Mouse (Mus musculus) stomach, embryonic 16.5 days (tissue): ENCODE data around the gene Reps2. TPM values are rescaled to one million over a fixed set of nuclear protein-coding genes. Genes with fewer than 3 reads are reported as not detected.

Source experiments
- ATAC-seq: fragments of 200-750 bp; cut with Nextera tagmentation; 2 replicates; pipeline ENCODE4 v1.8.0; 2017; ENCODE audit warnings: moderate number of reproducible peaks, moderate TSS enrichment; ENCODE audit not compliant: insufficient read depth, low FRiP score
- H3K27ac ChIP-seq: fragments of 300-500 bp; sonication (generic); 2 replicates; pipeline ENCODE4 v1.5.1; 2014; ENCODE audit warnings: low read length
- H3K27me3 ChIP-seq: fragments of 300-500 bp; sonication (generic); 2 replicates; pipeline ENCODE4 v1.6.1; 2014; ENCODE audit warnings: low read length, control low read depth, mixed read lengths; ENCODE audit not compliant: control insufficient read depth, insufficient read depth
- H3K36me3 ChIP-seq: fragments of 300-500 bp; sonication (generic); 2 replicates; pipeline ENCODE4 v1.6.1; 2014; ENCODE audit warnings: low read length; ENCODE audit not compliant: control insufficient read depth, insufficient read depth
- H3K4me1 ChIP-seq: fragments of 300-500 bp; sonication (generic); 2 replicates; pipeline ENCODE4 v1.6.1; 2014; ENCODE audit warnings: low read length, control low read depth, mixed read lengths; ENCODE audit not compliant: control insufficient read depth, insufficient read depth
- H3K4me2 ChIP-seq: fragments of 300-500 bp; sonication (generic); 2 replicates; pipeline ENCODE4 v1.6.1; 2014; ENCODE audit warnings: low read depth, low read length, mixed read lengths
- H3K4me3 ChIP-seq: fragments of 300-500 bp; sonication (generic); replicated peaks from 2 replicates; pipeline ENCODE4 v1.5.1; 2014; ENCODE audit warnings: mild to moderate bottlenecking, low read length
- H3K9ac ChIP-seq: fragments of 300-500 bp; sonication (generic); 2 replicates; pipeline ENCODE4 v1.6.1; 2014; ENCODE audit warnings: low read length
- H3K9me3 ChIP-seq: fragments of 300-500 bp; sonication (generic); replicated peaks from 2 replicates; pipeline ENCODE4 v1.6.1; 2016; ENCODE audit warnings: low read length, control low read depth; ENCODE audit not compliant: control insufficient read depth
- WGBS: fragments of 180-500 bp; shearing (Covaris S2); extraction: QIAGEN DNeasy Blood & Tissue Kit; methylation state at CpG from one replicate; pipeline ENCODE4 v1.1.7; 2014; 5-methylcytosine and 5-hydroxymethylcytosine counted together
- polyA plus RNA-seq: library from polyadenylated mRNA; unstranded; fragments of >200 nt; fragmentation: Nextera tagmentation; extraction: Ambion mirVana; gene quantifications from 2 replicates; pipeline ENCODE4 v1.2.1, GENCODE M21; 2015

Reps2 gene
- polyA plus RNA-seq, 1 experiment from 2014 or later, result 1.5 TPM

DNA sequence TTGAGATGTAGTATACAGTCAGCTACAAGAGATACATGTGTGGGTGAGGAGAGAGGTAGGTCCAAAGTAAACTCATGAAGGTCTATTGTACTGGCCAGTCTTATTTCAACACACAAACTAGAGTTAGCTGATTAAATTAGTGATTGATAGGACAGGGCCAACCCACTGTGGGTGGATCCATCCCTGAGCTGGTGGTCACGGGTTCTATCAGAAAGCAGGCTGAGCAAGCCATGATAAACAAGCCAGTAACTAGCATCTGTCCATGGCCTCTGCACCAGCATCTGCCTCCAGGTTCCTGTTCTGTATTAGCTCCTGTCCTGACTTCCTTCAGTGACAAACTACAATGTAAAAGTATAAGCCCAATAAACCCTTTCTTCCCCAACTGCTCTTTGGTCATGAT lies 200.1 kb downstream of the Reps2 start:
- Histone ChIP-seq H3K9me3 (no peaks in the 10 kb centered on the region), H3K27me3 (no peaks in the 10 kb centered on the region; the same call in 1 of the 2 replicates), H3K4me1 (no peaks in the 10 kb centered on the region), H3K36me3 (no peaks in the 10 kb centered on the region), H3K9ac (no peak overlapping the region), H3K4me2 (no peak overlapping the region), H3K4me3 (no peak overlapping the region), H3K27ac (no peak overlapping the region)
- no peak for ATAC-seq
- WGBS, result 71% methylated on average over 1 of the region's 1 CpGs

DNA sequence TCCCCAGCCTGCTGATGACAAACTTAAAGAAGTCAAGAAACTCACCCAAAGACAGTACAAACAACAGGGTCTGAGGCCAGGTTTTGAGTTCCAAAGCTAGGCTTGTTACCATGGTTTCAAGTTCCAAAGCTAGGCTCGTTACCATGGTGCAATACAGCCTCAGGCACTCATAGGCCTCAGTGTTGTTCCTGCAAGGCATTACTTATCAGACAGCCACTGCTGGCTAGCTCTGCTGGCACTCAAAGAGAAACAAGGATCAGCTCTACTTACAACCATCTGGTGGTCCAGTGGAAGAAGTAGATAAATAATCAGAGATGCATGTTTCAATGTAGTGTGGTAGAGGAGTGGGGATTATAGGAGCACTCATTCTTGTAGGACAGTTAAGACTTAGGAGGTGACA lies 200.5 kb downstream of the Reps2 start:
- H3K4me2 ChIP-seq, result no peak overlapping the region
- ATAC-seq, result no peak
- 56% methylated on average over 1 of the region's 1 CpGs for WGBS

DNA sequence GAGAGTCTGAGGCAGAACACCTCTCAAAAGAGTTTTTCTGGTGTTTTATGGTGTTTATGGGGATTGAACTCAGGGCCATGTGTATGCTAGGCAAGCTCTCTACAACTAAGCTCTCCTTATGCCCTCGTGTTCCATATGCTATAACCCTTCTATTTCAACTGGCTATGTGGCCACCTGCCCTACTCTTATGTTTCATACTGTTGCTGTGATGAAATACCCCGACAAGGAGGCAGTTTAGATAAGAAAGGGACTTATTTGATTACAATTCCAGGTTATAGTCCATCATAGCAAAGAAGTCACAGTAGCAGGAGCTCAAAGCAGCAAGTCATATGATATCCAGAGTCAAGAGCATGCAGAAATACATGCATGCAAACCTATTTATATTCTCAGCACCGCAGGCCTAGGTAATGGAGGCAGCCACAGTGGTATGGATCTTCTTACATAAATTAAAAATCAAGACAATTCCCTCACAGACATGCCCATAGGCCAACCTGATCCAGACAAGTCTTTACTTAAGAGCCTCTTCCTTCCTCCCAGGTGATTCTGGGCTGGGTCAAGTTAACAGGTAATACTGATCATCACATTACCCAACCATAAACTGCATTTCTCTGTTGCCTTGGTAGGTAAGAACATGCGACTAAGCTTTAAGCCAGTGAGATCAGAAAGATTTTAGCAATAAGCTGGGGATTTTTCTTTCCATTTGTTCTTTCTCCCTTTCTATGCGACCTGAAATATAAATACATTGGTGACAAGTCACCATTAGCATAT lies 210.5 kb downstream of the Reps2 start:
- Histone ChIP-seq H3K4me3 (no peak overlapping the region), H3K27me3 (no peaks in the 10 kb centered on the region), H3K9me3 (no peaks in the 10 kb centered on the region), H3K9ac (no peak overlapping the region), H3K36me3 (no peaks in the 10 kb centered on the region), H3K4me2 (no peak overlapping the region), H3K4me1 (no peaks in the 10 kb centered on the region), H3K27ac (no peak overlapping the region)
- 73% methylated on average over 5 of the region's 5 CpGs for WGBS
- ATAC-seq, result no peak

More for the DNA sequence above, 200.5 kb downstream of the Reps2 start:
- Histone ChIP-seq H3K27me3 (no peaks in the 10 kb centered on the region; the same call in 1 of the 2 replicates), H3K27ac (no peak overlapping the region), H3K4me1 (no peaks in the 10 kb centered on the region), H3K9me3 (no peaks in the 10 kb centered on the region), H3K4me3 (no peak overlapping the region), H3K36me3 (no peaks in the 10 kb centered on the region), H3K9ac (no peak overlapping the region)

DNA sequence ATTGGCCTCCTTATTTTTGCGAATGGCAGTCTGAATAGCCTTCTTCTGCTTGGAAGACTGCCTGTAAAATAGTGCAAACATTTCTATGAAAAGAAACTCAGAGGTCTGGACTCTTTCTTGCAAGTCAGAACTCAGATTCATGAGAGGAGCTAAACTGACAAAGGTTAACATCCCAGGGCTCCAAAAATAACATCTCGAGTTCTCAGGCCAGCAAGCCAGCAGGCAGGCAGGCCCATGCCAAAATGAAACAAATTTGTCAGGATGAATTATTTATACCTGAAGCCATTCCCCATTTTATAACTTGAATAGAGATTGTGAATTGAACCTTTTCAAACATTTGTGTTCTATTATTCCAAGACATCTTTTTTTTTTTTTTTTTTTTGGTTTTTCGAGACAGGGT lies 215.8 kb downstream of the Reps2 start:
- ATAC-seq, result no peak

DNA sequence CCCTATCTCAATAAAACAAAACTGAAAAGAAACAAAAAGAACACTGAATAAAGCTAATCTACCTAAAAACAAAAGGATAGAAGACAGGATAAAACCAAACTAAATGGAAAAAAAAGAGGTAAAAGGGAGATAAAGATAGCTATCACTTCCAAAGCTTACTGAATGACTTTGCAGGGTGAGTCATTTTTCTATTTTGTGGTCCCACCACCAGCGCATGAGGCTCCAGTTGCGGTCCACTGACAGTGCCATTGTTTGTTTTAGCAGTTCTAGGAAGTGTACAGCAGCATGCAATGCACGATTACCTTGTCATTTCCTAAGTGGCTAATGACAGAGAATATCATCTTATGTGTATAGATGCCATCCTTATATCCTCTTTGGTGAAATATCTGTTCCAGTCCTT lies 224.0 kb downstream of the Reps2 start:
- 67% methylated on average over 3 of the region's 3 CpGs for WGBS
- H3K27me3 ChIP-seq, result no peaks in the 10 kb centered on the region
- no peak for ATAC-seq

More for the DNA sequence above, 215.8 kb downstream of the Reps2 start:
- Histone ChIP-seq H3K4me3 (no peak overlapping the region), H3K4me1 (no peaks in the 10 kb centered on the region), H3K27me3 (no peaks in the 10 kb centered on the region), H3K36me3 (no peaks in the 10 kb centered on the region), H3K27ac (no peak overlapping the region), H3K9me3 (no peaks in the 10 kb centered on the region), H3K4me2 (no peak overlapping the region), H3K9ac (no peak overlapping the region)
- WGBS, result 56% methylated on average over 2 of the region's 3 CpGs

DNA sequence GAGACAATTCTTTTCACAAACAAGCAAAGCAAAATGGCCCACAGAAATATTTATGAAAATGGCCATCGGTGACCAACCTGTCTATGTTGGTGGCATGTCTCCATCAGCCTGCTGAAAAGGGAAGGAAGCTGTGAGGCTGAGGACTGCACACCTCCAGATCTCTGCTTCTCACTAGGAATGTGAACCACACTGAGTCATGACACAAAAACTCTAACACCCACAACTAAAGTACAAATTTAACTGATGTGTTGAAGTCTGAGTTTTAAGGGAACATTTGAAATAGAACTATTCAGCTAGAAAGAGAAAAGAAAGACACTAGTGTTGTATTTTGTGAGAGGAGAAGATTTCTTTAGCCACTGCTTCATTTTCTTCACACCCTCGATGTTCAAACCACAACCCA lies 230.3 kb downstream of the Reps2 start:
- no peaks in the 10 kb centered on the region for H3K36me3 ChIP-seq
- H3K27ac ChIP-seq, result no peak overlapping the region
- WGBS, result 87% methylated on average over 2 of the region's 2 CpGs
- ATAC-seq, result no peak
- H3K9me3 ChIP-seq, result no peaks in the 10 kb centered on the region
- H3K4me2 ChIP-seq, result no peak overlapping the region
- no peak overlapping the region for H3K4me3 ChIP-seq
- no peak overlapping the region for H3K9ac ChIP-seq
- H3K4me1 ChIP-seq, result no peaks in the 10 kb centered on the region
- no peaks in the 10 kb centered on the region; the same call in 1 of the 2 replicates for H3K27me3 ChIP-seq

More for the DNA sequence above, 224.0 kb downstream of the Reps2 start:
- H3K4me3 ChIP-seq, result no peak overlapping the region
- H3K36me3 ChIP-seq, result no peaks in the 10 kb centered on the region
- H3K9ac ChIP-seq, result no peak overlapping the region
- no peak overlapping the region for H3K27ac ChIP-seq
- no peak overlapping the region for H3K4me2 ChIP-seq
- no peaks in the 10 kb centered on the region for H3K9me3 ChIP-seq
- no peaks in the 10 kb centered on the region for H3K4me1 ChIP-seq

DNA sequence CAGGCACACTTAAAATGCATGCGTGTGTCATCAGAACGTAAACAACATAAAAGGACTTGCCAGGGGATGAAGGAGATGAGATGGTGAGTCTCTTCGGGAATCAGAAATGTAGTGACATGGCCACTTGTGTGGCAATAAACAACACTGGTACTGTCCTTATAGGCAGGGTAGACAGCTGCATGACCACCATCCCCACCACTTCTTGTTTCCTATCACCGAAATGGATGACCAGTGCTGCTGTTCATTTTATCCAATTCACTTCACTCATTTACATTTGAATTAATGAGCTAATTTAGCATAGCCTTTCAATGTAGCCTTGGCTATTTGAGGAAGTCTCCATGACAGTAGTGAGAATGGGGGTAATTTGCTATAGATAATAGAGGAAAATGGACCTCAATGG lies 236.2 kb downstream of the Reps2 start:
- Histone ChIP-seq H3K4me2 (no peak overlapping the region), H3K4me1 (no peaks in the 10 kb centered on the region), H3K36me3 (no peaks in the 10 kb centered on the region), H3K27ac (no peak overlapping the region), H3K9ac (no peak overlapping the region), H3K27me3 (peaks cover 2% of the 10 kb centered on the region; the same call in 1 of the 2 replicates), H3K4me3 (no peak overlapping the region), H3K9me3 (no peaks in the 10 kb centered on the region)
- 89% methylated on average over 4 of the region's 4 CpGs for WGBS
- no peak for ATAC-seq

DNA sequence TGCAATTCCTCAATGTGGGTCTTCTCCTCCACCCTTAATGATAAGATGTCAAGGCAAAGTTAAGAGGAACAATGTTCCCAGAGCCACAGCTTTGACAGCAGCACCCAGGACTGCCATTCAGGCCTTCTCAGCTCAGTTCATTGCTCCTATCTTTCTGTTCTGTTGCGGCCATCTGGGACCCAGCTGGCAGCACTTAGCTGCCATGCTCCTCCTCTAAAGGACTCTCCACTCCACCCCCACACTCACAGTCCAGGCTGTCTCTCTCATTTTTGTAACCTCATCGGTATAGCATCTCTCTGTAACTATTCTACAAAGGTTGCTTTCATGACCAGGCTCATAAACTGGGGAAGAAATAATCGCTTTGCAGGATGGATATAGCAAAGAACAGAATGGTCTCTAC lies 241.0 kb downstream of the Reps2 start:
- WGBS, result 70% methylated on average over 3 of the region's 3 CpGs
- no peak overlapping the region for H3K4me2 ChIP-seq
- ATAC-seq, result no peak
- no peaks in the 10 kb centered on the region for H3K9me3 ChIP-seq
- no peak overlapping the region for H3K9ac ChIP-seq
- H3K36me3 ChIP-seq, result no peaks in the 10 kb centered on the region
- H3K27ac ChIP-seq, result no peak overlapping the region
- H3K4me3 ChIP-seq, result no peak overlapping the region
- H3K4me1 ChIP-seq, result no peaks in the 10 kb centered on the region
- peaks cover 7% of the 10 kb centered on the region; the same call in 1 of the 2 replicates for H3K27me3 ChIP-seq

DNA sequence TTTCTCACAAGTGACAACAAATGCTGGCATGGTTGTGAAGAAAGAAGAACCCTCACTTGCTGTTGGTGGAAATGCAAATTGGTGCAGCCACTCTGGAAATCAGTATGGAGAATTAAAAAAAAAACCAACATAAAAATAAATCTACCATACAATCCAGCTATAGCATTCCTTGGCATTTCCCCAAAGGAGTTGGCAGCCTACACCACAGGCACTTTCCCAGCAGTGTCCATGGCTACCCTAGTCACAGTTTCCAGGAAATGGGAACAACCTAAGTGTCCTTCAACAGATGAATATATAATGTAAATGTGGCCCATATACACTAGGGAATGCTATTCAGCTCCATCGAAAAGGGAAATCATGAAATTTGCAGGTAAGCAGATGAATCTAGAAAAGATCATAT lies 262.7 kb downstream of the Reps2 start:
- Histone ChIP-seq H3K27ac (no peak overlapping the region), H3K4me3 (no peak overlapping the region), H3K4me1 (no peaks in the 10 kb centered on the region), H3K9me3 (no peaks in the 10 kb centered on the region), H3K27me3 (no peaks in the 10 kb centered on the region; the same call in 1 of the 2 replicates), H3K4me2 (no peak overlapping the region), H3K9ac (no peak overlapping the region), H3K36me3 (no peaks in the 10 kb centered on the region)
- ATAC-seq, result no peak
- 93% methylated on average over 1 of the region's 1 CpGs for WGBS
